15 mouse cellular contexts compared by ENCODE assay signal in genomic region chr6:125423507-125423906, GRCm38 (mm10). TPM values are rescaled to one million over a fixed set of nuclear protein-coding genes. Genes with fewer than 3 reads are reported as not detected.
DNase-seq lines count a peak whose midpoint lies in the region; ATAC-seq and TF ChIP-seq lines count a peak whose summit lies in the region.
"Had no signal": no experiment of that assay in that cellular context is flagged by ENCODE, and none has a peak within 500 bp of the region (broad histone marks: within the 10 kb centered on the region; RNA-seq: fewer than 3 reads in every experiment).

No protein-coding gene starts in this region.

- no peak overlapping the region for H3K27ac ChIP-seq in intestine, embryonic 15.5 days
- no peak overlapping the region for H3K27ac ChIP-seq in intestine, postnatal 0 days (ENCODE audit: low read depth, low read length)
- H3K27ac ChIP-seq in embryonic facial prominence, embryonic 10.5 days (replicated peaks) = 0 out of 2 replicates have a peak overlapping the region, but pooled peaks have one; percentile 3
- peak overlapping the region; percentile 87 for H3K27ac ChIP-seq in limb, embryonic 15.5 days
- H3K27ac ChIP-seq: liver, embryonic 15.5 days; midbrain, embryonic 13.5 days had no signal

- TF ChIP-seq CTCF in intestine, postnatal 0 days (IDR thresholded peaks at IDR 0.05; ENCODE audit: low read depth) = no peak
- TF ChIP-seq CTCF in C2C12 (IDR thresholded peaks at IDR 0.05; ENCODE audit: control insufficient read depth, insufficient read depth, insufficient read length) = no peak

- no peak overlapping the region for H3K9ac ChIP-seq in intestine, embryonic 15.5 days
- no peak overlapping the region for H3K9ac ChIP-seq in intestine, postnatal 0 days (ENCODE audit: low read depth, low read length)
- no peak overlapping the region for H3K9ac ChIP-seq in limb, embryonic 15.5 days
- H3K9ac ChIP-seq: liver, embryonic 15.5 days; midbrain, embryonic 13.5 days had no signal

- H3K36me3 ChIP-seq in intestine, embryonic 15.5 days = no peaks in the 10 kb centered on the region
- H3K36me3 ChIP-seq in intestine, postnatal 0 days (ENCODE audit: control insufficient read depth, insufficient read depth) = no peaks in the 10 kb centered on the region
- H3K36me3 ChIP-seq in C2C12 (ENCODE audit: control insufficient read depth, insufficient read depth) = no peaks in the 10 kb centered on the region
- no peaks in the 10 kb centered on the region for H3K36me3 ChIP-seq in embryonic facial prominence, embryonic 10.5 days (replicated peaks)
- H3K36me3 ChIP-seq in limb, embryonic 15.5 days = no peaks in the 10 kb centered on the region
- H3K36me3 ChIP-seq: liver, embryonic 15.5 days; midbrain, embryonic 13.5 days had no signal

- peak overlapping the region; percentile 55 for H3ac ChIP-seq in C2C12 (ENCODE audit: control insufficient read depth, insufficient read length, low read depth)

- no peak overlapping the region for H3K4me3 ChIP-seq in intestine, embryonic 15.5 days (replicated peaks)
- H3K4me3 ChIP-seq in intestine, postnatal 0 days (ENCODE audit: low read depth, low read length) = no peak overlapping the region
- no peak overlapping the region for H3K4me3 ChIP-seq in C2C12 (ENCODE audit: insufficient read depth, poor library complexity, severe bottlenecking)
- no peak overlapping the region for H3K4me3 ChIP-seq in embryonic facial prominence, embryonic 10.5 days
- no peak overlapping the region for H3K4me3 ChIP-seq in limb, embryonic 15.5 days
- H3K4me3 ChIP-seq: midbrain, embryonic 13.5 days had no signal

- no peak for ATAC-seq in intestine, embryonic 15.5 days
- no peak for ATAC-seq in intestine, postnatal 0 days
- no peak for ATAC-seq in limb, embryonic 15.5 days (ENCODE audit: insufficient number of reproducible peaks, low FRiP score, low TSS enrichment, low read depth)
- ATAC-seq: forebrain, embryonic 14.5 days; midbrain, embryonic 13.5 days had no signal

- H3K79me2 ChIP-seq in C2C12 (ENCODE audit: control insufficient read depth, insufficient read depth) = peaks cover 15% of the 10 kb centered on the region

- 58% methylated on average over 13 of the region's 13 CpGs for WGBS in intestine, embryonic 15.5 days
- WGBS in intestine, postnatal 0 days = 73% methylated on average over 13 of the region's 13 CpGs
- 47% methylated on average over 13 of the region's 13 CpGs for WGBS in embryonic facial prominence, embryonic 10.5 days
- 56% methylated on average over 13 of the region's 13 CpGs for WGBS in limb, embryonic 15.5 days

- H3K9me3 ChIP-seq in intestine, embryonic 15.5 days = no peaks in the 10 kb centered on the region
- no peaks in the 10 kb centered on the region for H3K9me3 ChIP-seq in intestine, postnatal 0 days (ENCODE audit: control insufficient read depth)
- H3K9me3 ChIP-seq in embryonic facial prominence, embryonic 10.5 days = no peaks in the 10 kb centered on the region
- H3K9me3 ChIP-seq in limb, embryonic 15.5 days = no peaks in the 10 kb centered on the region
- H3K9me3 ChIP-seq: liver, embryonic 15.5 days; midbrain, embryonic 13.5 days had no signal

- no peak for DNase-seq in embryonic facial prominence, embryonic 10.5 days (ENCODE audit: low spot score)
- DNase-seq in B cell, adult 2 months = no peak
- DNase-seq in left cerebral cortex, adult 9 months (ENCODE audit: low spot score in 2 of 2) = no peak
- DNase-seq: cerebellum, adult 18-20 months; left cerebral cortex, postnatal 4 days; lung, postnatal 14 days; right cerebral cortex, postnatal 14 days had no signal

- H3K79me3 ChIP-seq in C2C12 (ENCODE audit: low read depth) = peaks cover 3% of the 10 kb centered on the region

- peaks cover 24% of the 10 kb centered on the region for H3K4me1 ChIP-seq in intestine, embryonic 15.5 days (replicated peaks)
- no peaks in the 10 kb centered on the region; the same call in 1 of the 2 replicates for H3K4me1 ChIP-seq in intestine, postnatal 0 days (replicated peaks; ENCODE audit: control insufficient read depth, insufficient read depth, low read length)
- H3K4me1 ChIP-seq in embryonic facial prominence, embryonic 10.5 days = peaks cover 47% of the 10 kb centered on the region
- peaks cover 55% of the 10 kb centered on the region for H3K4me1 ChIP-seq in limb, embryonic 15.5 days

- 0 out of 2 replicates have a peak overlapping the region, but pooled peaks have one; percentile 57 for H3K4me2 ChIP-seq in intestine, embryonic 15.5 days (replicated peaks)
- no peak overlapping the region for H3K4me2 ChIP-seq in intestine, postnatal 0 days (replicated peaks; ENCODE audit: low read depth)
- peak overlapping the region; percentile 37; the same call in 1 of the 2 replicates for H3K4me2 ChIP-seq in limb, embryonic 15.5 days

- no peaks in the 10 kb centered on the region for H3K27me3 ChIP-seq in intestine, embryonic 15.5 days (replicated peaks)
- H3K27me3 ChIP-seq in intestine, postnatal 0 days (replicated peaks; ENCODE audit: control insufficient read depth, insufficient read depth, low read length) = no peaks in the 10 kb centered on the region
- H3K27me3 ChIP-seq in C2C12 (ENCODE audit: control insufficient read depth, insufficient read depth, insufficient read length) = no peaks in the 10 kb centered on the region
- H3K27me3 ChIP-seq in embryonic facial prominence, embryonic 10.5 days (replicated peaks; ENCODE audit: low read depth, poor library complexity, severe bottlenecking) = peaks cover 21% of the 10 kb centered on the region
- H3K27me3 ChIP-seq in limb, embryonic 15.5 days = no peaks in the 10 kb centered on the region
- H3K27me3 ChIP-seq: liver, embryonic 15.5 days had no signal

TF ChIP-seq in C2C12, 6 proteins besides CTCF, POLR2A, EP300 and RAD21:
- TF ChIP-seq MYOD1 (IDR thresholded peaks at IDR 0.05; ENCODE audit: control insufficient read depth, insufficient read length, low read depth) (peak; percentile 81), MYOG (IDR thresholded peaks at IDR 0.05; ENCODE audit: control insufficient read depth, extremely low read depth, insufficient read length) (no peak)
TF ChIP-seq in C2C12: peak in this region for 1.

RNA-seq across cellular contexts. Expression of gene Plekhg6, which starts 42.9 kb away (rescaled TPM):
- 7.3 and 8.9 TPM in 2 replicates for polyA plus RNA-seq in intestine, embryonic 15.5 days (2015; fragmentation: Nextera tagmentation; extraction: Ambion mirVana)
- polyA plus RNA-seq in intestine, postnatal 0 days (2015; fragmentation: Nextera tagmentation; extraction: Ambion mirVana) = 31.4 and 37.0 TPM in 2 replicates
- polyA plus RNA-seq in C2C12 (2012; fragmentation: generic; extraction: Trizol) = 0.09 TPM
- 0.21 and 0.32 TPM in 2 replicates for polyA plus RNA-seq in embryonic facial prominence, embryonic 10.5 days (2016; fragmentation: Nextera tagmentation; extraction: Ambion mirVana)
- polyA plus RNA-seq in limb, embryonic 15.5 days (2015; fragmentation: Nextera tagmentation; extraction: Ambion mirVana) = 4.2 and 4.5 TPM in 2 replicates
- polyA plus RNA-seq: forebrain, embryonic 14.5 days; heart, embryonic 11.5 days had no signal

Comparison
In these comparisons a context has a peak if more than half of its experiments do, and no peak if none do; other contexts are left out.
1. H3K27ac ChIP-seq: peak in embryonic facial prominence, embryonic 10.5 days (single experiment) and limb, embryonic 15.5 days (single experiment); none in intestine, embryonic 15.5 days (single experiment) and intestine, postnatal 0 days (single experiment).